Mouse (Mus musculus) cortical plate, adult 2 months (tissue): Measurements from ENCODE around the gene 4921517D22Rik.

Experiments
- CTCF ChIP-seq: fragments of 200-500 bp; IDR thresholded peaks from 2 replicates; pipeline ENCODE4 v1.5.1; 2011; ENCODE audit warnings: mild to moderate bottlenecking, control low read depth, low read length; ENCODE audit not compliant: insufficient read depth; ENCODE audit errors: extremely low read depth
- POLR2A ChIP-seq: fragments of 200-500 bp; IDR thresholded peaks from 2 replicates; pipeline ENCODE4 v1.6.1; 2011; ENCODE audit warnings: mild to moderate bottlenecking, low read length, control low read depth; ENCODE audit not compliant: insufficient read depth; ENCODE audit errors: extremely low read depth

DNA sequence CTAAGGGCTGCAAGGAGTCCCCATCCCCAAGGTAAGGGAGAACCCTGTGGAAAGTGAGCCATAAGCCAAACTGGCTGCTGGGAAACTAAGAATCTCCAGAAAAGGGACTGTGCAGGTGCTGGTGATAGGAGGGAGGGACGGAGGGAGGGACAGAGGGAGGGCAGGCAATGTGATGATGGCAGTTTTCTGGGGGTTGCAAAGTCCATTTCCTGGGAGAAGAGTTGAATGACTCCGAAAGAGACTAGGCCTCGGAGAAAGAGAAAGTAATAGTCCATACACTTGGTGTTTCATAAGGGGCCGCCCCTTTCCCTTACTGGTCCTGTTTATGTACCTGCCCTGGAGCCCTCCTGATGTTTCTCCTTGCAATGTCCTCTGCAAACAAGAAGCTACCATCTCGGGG lies 39.4 kb downstream of the 4921517D22Rik start:
- no peak for TF ChIP-seq CTCF
- no peak for TF ChIP-seq POLR2A
